Mouse (Mus musculus) olfactory bulb, adult 2 months (tissue): ENCODE measurements around the gene Armcx2. TPM values are rescaled to one million over a fixed set of nuclear protein-coding genes. Genes with fewer than 3 reads are reported as not detected.
A peak's percentile ranks its signal among the peaks of the same experiment; 100 is the strongest.
"Not testable (repeated sequence)": the region's sequence is repeated elsewhere in the genome, so short reads cannot be mapped to it uniquely, and the experiment has no call there.

Experiments
- H3K27ac ChIP-seq: fragments of 200-500 bp; 2 replicates; pipeline ENCODE4 v1.5.1; 2012; ENCODE audit warnings: low read depth, low read length; ENCODE audit not compliant: insufficient read depth
- H3K4me1 ChIP-seq: fragments of 200-500 bp; 2 replicates; pipeline ENCODE4 v1.6.1; 2012; ENCODE audit warnings: low read length; ENCODE audit not compliant: control insufficient read depth, insufficient read depth
- H3K4me3 ChIP-seq: fragments of 200-500 bp; 2 replicates; pipeline ENCODE4 v1.5.1; 2012; ENCODE audit warnings: mild to moderate bottlenecking, low read depth, low read length, moderate library complexity; ENCODE audit not compliant: insufficient read depth
- CTCF ChIP-seq: fragments of 200-500 bp; IDR thresholded peaks from 2 replicates; pipeline ENCODE4 v1.5.1; 2012; ENCODE audit warnings: low read depth, mild to moderate bottlenecking, low read length, moderate library complexity; ENCODE audit not compliant: insufficient read depth
- POLR2A ChIP-seq: fragments of 200-500 bp; IDR thresholded peaks from 2 replicates; pipeline ENCODE4 v1.6.1; 2012; ENCODE audit warnings: mild to moderate bottlenecking, low read depth, low read length, moderate library complexity; ENCODE audit not compliant: insufficient read depth
- WGBS: fragments of 180-500 bp; shearing (Covaris S2); methylation state at CpG from one replicate; pipeline ENCODE4 v1.1.7; 2018; 5-methylcytosine and 5-hydroxymethylcytosine counted together
- polyA plus RNA-seq: library from polyadenylated mRNA; stranded (reverse); fragments of >200 nt; gene quantifications from 2 replicates; pipeline ENCODE4 v1.2.4, GENCODE M21; 2012; ENCODE audit warnings: low replicate concordance; ENCODE audit not compliant: missing spikeins, insufficient read depth, insufficient read length

Gene Armcx2
- not detected in 2 replicates for polyA plus RNA-seq

- H3K27ac ChIP-seq = peak within 1 kb of the TSS; percentile 66
- TF ChIP-seq POLR2A (peak; percentile 39; the same call in 1 of the 2 replicates), CTCF (no peak)
- WGBS = 15% methylated on average over 16 of the region's 16 CpGs
Measured at GRCm38 (mm10) chrX:134808755-134809224, at the start of gene Armcx2. Gene Armcx2, minus strand, starts transcription at chrX:134809221.

GRCm38 (mm10) chrX:134849662-134850061 lies 40.6 kb upstream of the Armcx2 start:
- no peak for TF ChIP-seq CTCF
- TF ChIP-seq POLR2A = no peak
- H3K4me1 ChIP-seq = no peaks in the 10 kb centered on the region
- 79% methylated on average over 4 of the region's 4 CpGs for WGBS
- H3K4me3 ChIP-seq = no peak overlapping the region
- no peak overlapping the region for H3K27ac ChIP-seq

More at GRCm38 (mm10) chrX:134808755-134809224, at the start of gene Armcx2:
- H3K4me3 ChIP-seq = peak within 1 kb of the TSS; percentile 76
- no peaks in the 10 kb centered on the region for H3K4me1 ChIP-seq

DNA sequence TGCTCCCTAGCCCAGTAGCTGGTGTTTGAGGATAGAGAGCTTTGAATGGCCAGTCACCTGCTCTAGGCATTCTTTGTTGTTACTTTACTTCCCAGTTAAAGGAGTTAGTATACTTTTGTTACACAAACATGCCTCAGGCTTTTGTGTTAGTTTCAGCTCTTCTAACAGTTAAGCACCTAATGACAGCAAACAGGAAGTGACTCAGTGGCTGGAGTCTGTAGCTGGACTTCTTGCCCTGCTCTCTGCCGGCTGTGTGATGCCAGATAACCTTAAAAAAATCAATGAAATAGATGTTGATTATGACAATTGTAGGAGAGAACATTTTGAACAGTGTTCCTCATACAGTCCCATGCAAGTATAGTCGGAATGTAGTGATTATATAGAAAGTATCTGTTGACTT lies 35.4 kb upstream of the Armcx2 start:
- 66% methylated on average over 2 of the region's 2 CpGs for WGBS
- Histone ChIP-seq H3K4me3 (no peak overlapping the region), H3K4me1 (no peaks in the 10 kb centered on the region), H3K27ac (no peak overlapping the region)
- TF ChIP-seq POLR2A = no peak
- TF ChIP-seq CTCF = no peak

DNA sequence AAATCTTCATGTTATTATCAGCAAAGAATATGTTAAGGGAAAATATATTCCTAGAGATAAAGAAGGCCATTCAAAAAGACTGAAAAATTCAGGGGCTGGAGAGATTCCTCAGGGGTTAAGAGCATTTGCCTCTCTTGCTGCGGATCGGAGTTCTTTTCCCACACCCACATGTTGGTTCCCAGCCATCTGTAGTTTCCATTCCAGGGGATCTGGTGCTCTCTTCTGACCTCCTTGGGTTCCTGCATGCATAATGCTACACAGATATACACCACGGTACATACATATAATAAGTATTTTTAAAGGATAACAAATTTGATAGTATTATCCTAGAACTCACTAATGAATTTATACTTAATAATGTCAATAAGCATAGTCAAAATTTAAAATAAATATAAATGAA lies 21.5 kb upstream of the Armcx2 start:
- Histone ChIP-seq H3K4me3 (no peak overlapping the region), H3K27ac (no peak overlapping the region), H3K4me1 (no peaks in the 10 kb centered on the region)
- WGBS = 33% methylated on average over 3 of the region's 3 CpGs
- no peak for TF ChIP-seq CTCF

GRCm38 (mm10) chrX:134807833-134808754 lies 927 bp downstream of the Armcx2 start:
- TF ChIP-seq CTCF (no peak), POLR2A (no peak)
- 23% methylated on average over 28 of the region's 28 CpGs for WGBS
- Histone ChIP-seq H3K27ac (peak overlapping the region; percentile 66), H3K4me3 (peak overlapping the region; percentile 76), H3K4me1 (no peaks in the 10 kb centered on the region)

DNA sequence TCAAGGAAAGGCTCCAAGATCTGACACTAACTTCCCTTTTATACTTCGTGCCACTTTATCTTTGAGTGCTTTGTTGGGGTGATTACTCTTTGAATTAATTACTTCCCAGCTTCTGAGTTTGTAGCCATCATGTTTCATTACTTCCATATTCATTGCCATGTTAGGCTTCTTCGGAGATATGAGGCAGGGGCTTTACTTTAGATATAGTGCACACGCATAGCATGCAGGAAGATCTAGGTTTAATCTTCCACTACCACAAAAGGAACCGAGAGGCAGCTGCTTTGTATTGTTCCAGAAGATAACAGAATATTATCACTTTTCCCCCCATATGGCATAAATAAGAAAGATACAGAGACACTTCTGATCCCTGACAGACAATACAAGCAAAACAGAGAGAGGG lies 21.3 kb downstream of the Armcx2 start:
- Histone ChIP-seq H3K27ac (no peak overlapping the region), H3K4me1 (no peaks in the 10 kb centered on the region), H3K4me3 (no peak overlapping the region)
- 78% methylated on average over 4 of the region's 4 CpGs for WGBS
- TF ChIP-seq POLR2A = no peak
- TF ChIP-seq CTCF = no peak

GRCm38 (mm10) chrX:134763428-134764198 lies 45.4 kb downstream of the Armcx2 start:
- not testable (repeated sequence) for H3K4me3 ChIP-seq, H3K4me1 ChIP-seq, H3K27ac ChIP-seq
- WGBS = 27% methylated on average over 4 of the region's 4 CpGs

- H3K4me3 ChIP-seq = peak overlapping the region; percentile 89
- 26% methylated on average over 12 of the region's 13 CpGs for WGBS
- H3K4me1 ChIP-seq = no peaks in the 10 kb centered on the region
- no peak overlapping the region for H3K27ac ChIP-seq
- TF ChIP-seq POLR2A (no peak), CTCF (no peak)
Measured at GRCm38 (mm10) chrX:134757293-134757995, 51.6 kb downstream of the Armcx2 start.
